Mouse (Mus musculus): ENCODE data around the gene Ntsr2.

DNA sequence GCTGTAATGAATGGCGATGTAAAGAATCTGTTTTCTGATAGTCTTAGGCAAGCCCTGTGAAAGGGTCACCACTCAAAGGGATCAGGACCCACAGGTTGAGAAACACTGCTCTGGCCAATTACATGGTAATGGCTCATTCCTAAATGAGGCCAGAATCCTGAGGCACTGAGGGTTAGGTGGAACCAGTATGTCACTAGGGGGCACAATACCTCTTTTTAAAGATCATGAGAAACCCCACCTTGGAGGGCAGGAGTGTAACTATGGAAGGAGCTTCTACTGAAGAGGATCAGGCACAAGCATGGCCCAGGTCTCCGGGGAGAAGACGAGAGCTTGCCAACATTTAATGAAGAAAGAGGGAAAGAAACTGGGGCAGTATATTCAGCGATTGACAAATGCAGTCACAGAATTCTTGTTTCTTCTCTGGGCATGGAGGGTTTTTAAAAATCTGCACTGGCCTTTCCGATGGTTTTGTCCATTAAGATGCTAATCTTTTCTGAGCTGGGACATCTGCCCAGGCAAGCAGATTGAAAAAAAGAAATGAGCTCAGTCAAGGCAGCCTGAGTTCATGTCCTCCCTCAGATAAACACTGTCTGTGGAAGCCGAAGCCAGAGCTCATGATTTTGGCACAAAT is 9.9 kb downstream of the Ntsr2 start:
- no peak for TF ChIP-seq POLR2A (IDR thresholded peaks at IDR 0.05; ENCODE audit: borderline replicate concordance, extremely low read depth, insufficient read depth, insufficient read length, poor library complexity, severe bottlenecking)
- TF ChIP-seq CTCF (IDR thresholded peaks at IDR 0.05; ENCODE audit: borderline replicate concordance, extremely low read depth, insufficient read depth, insufficient read length) = no peak
